Mouse (Mus musculus): ENCODE results near the gene Acot7.

Acot7 gene

DNA sequence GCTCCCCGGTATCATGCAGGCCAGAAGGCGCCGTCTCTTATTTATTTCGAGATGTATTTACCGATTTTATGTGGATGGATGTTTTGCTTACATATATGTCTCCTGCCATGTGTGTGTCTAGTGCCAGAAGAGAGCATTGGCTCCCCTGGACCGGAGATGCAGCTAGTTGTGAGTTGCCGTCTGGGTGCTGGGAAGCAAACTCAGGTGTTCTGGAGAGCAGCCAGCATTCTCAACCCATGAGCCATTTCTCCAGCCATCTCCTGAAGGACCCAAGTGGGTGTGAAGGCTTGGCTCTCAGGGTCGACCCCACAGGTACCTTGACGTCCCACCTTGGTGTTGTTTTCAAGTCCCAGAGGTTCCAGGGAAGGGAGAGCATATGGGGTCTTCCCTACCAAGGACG is 4.3 kb downstream of the Acot7 start:
- no peak for DNase-seq

DNA sequence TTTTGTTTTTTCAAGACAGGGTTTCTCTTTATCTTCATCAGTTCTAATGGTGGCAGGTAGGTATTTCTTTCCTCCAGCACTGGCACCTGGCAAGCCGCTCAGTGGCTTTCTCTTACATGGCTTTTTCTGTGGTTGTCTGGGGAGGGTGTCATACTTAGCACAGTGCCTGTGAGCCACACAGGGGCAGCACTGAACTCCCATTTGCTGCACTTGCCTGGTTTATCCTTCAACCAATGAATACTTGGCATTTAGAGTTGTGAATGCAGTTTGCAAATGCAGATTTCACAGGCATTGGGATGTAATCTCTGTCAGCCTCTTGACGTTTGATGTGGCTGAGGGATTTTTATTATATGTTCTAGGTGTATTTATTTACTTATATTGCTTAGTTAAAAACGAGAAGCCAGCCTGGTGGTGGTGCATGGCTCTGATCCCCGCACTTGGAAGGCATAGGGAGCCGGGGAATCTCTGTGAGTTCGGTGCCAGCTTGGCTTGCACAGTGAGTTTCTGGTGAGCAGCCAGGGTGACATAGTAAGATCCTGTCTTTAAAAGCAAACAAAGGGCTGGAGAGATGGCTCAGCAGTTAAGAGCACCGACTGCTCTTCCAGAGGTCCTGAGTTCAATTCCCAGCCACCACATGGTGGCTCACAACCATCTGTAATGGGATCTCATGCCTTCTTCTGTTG is 6.6 kb downstream of the Acot7 start:
- DNase-seq: peak; percentile 56 to 65

DNA sequence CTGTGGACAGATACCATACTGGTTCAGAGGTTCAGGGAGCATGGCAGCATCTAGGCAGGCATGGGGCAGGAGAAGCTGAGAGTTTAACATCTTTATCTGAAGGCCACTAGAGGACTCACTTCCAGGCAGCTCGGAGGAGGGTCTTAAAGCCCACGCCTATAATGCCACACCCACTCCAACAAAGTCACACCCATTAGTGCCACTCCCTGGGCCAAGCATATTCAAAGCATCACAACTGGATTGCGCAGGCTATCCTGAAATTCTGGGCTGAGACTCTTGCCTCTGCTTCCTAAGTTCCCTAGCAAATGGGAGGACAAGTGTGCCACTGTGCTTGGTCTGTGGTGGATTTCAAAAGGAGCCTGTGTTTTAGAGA is 7.2 kb downstream of the Acot7 start:
- DNase-seq: no peak

DNA sequence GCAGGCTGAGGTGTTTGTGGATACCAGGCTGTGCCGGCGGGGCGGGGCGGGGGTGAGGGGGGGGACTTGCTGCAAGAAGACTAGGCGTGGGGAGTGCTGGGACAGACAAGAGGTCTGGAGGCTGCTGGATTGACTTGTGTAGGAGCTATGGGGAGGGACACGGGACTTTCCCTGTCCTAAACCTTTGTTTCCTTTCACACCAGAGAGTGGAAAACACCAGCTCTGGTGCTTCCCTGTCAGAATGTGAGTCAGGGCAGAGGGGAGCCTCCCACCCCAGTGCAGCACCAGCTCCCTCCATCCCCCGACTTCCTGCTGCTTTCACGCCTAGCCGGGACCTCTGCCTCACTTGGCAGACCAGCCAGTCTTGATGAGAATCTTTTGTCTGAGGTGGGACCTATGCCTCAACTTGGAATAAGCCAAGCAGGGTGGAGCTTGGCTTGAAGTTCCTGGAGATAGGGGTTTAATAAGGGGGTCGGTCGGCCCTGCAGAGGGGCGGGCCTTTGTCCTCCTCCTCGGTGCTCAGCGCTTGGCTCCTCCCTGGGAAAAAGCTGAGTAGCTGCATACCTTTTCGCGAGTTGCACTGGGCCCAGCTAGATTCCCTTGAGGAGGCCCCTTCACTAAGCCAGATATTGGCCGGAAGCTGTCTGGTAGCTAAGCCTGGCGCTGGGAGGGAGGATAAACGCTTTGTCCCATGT is 7.7 kb downstream of the Acot7 start:
- no peak for DNase-seq

DNA sequence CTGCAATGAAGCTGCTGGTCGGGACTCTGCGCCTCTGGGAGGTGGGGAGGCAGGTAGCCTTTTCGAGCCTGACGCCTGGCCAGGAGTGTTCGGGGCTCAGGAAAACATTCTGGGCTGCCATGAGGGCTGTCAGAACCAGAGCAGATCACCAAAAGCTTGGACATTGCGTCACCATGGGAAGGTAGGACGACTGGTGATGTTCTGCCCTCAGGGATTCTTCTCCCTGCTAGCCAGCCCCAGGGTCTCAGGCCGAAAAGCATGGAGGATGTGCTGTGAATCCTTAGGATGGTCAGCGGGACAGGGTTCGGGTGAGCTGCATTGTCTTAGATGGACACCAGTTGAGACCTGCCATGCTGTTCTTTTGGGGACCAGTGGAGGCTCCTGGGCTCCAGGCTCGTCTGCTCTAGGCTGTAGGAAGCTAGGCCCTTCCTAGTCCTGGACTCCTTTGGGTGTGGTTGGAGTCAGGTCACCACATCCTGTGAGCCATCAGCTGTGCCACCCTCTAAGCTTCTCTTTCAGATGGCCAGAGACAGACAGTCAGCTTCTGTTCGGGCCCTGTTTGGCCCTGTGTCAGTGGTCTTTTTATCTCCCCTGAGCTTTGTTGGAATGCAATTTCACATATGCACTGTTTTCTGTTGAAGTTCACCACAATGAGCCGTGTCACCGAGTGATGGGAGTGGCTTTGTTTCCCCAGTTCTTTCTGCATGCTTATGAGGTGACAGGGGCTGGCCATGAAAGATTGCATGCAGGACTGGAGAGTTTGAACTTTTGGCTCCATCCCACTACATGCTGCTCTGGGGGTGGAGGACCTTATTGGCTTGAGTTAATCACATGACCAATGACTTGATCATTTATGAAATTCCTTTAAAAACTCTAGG is 8.5 kb downstream of the Acot7 start:
- DNase-seq: no peak

DNA sequence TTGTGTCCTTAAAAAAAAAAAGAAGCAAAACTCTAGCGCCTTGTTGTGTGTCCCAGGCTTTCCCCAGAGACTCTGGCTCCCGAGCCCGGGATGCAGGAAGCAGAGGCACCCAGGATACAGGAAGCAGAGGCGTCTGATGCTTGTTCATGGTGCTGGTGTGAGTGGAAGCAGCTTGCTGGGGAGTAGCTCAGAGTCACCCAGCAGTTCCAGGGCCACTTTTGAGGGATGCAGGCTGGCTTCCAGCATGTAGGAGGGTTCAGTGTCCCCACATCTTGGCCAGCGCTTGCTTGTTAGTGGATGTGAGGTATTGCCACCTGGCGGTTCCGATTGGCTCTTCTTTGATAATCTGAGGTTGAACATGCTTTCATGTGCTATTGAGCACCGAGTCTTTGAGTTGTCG is 9.2 kb downstream of the Acot7 start:
- no peak for DNase-seq

DNA sequence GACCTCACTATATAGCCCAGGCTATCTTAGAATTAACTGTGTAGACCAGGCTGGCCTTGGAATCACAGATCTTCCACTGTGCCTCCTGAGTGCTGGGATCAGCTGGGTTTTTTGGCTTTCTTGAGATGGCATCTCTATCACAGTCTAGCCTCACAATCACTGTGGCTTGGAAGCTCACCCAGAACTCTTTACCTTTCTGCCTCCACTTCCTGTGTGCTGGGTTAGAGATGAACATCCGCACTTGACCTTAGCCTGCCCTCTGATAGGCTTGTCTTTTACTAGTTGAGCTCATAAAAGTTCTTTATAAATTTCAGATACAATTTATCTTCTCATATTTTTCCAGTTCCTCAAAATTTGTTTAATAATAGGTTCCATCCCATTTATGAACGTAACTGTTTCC is 10.7 kb downstream of the Acot7 start:
- DNase-seq: no peak

DNA sequence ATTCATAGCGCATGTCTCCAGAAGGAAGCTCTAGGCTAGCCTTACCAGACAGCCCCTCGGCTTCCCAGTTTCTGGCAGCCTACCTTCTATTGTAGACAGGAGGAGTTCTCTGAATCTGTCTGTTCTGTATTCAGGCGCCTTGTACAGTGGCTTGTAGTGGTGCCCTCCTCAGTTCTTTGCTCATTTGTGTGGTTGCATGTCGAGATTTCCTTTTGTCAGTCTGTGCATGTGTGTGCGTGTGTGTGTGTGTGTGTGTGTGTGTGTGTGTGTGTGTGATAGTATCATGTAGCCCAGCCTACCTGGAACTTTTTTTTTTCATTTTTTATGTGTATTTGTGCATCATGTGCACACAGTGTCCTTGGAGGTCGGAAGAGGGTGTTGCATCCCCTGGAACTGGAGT is 11.1 kb downstream of the Acot7 start:
- no peak for DNase-seq

DNA sequence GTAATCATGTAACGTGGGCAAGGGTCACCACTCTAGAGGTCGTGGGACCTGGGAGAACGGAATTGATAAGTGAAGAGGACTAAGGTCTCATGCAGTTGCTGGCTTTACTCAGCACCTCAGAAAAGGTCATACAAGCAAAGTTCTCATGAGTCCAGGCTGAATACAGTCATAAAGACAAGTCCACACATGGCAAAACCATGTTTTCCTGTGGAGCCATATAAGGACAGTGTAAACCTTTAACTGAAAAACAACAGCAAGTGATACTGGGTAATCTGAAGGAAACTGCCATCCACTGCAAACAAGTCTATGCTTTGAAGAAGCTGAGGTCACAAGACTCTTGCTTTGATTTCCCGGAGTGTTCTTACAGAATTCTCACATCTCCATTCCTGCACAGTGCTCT is 11.8 kb downstream of the Acot7 start:
- no peak for DNase-seq

DNA sequence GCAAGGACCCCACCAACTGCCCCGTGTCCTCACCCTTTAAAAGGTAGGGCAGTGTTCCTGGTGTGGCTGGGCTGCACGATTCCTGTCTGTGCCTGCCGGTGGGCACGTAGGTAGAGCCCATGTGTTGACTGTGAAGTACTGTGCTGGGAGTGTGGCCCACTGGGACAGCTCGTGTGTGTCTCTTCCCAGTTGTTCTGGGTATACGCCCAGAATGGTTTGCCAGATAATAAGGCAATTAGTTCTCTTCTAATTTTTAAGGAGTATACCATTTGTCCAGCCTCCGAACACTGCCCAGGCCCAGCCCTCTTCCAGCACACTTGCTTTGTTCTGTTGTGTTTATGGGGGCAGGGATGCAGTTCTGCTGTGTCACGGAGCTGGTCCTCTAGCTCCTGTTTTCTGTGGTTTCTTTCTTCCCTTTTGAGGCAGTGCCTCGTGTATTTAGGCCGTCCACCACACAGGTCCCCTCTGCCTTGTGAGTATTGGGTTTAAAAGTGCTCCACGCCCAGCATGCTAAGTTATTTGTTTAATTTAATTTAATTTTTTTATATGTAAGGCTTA is 12.2 kb downstream of the Acot7 start:
- no peak for DNase-seq

DNA sequence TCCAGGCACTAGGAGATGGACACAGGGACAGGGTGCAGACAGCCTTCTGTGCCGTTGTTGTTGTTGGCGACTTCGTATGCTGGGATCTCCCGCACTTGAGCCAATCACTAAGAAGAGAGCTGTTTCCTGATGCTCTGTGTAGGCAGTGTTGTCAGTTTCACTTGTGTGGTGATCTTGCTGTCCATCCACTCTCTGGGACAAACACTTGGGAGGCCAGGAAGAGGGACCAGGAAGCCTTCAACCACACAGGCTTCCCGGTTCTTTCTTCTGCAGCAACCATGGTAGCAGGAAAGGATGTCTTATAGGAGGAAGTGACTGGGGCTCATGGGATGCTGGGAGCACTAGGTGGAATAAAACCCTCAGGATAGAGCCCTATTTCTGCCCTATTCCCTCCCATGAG is 12.8 kb downstream of the Acot7 start:
- DNase-seq: no peak

DNA sequence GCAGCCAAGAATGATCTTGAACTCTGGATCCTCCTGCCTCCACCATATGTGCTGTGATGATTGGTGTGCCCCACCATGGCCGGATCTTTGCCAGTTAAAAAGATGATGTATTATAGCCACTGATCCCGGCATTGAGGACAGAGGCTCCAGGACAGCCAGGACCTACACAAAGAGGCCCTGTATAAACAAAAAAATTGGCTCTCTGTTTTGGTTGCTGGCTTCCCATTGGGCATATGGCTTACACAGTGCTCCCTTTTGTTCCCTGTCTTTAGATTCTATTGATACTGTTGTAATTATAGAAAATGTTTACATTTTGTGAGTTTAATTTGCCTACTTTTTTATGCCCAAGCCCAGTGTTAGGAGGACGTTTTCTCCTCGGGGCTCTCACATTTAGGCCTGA is 14.6 kb downstream of the Acot7 start:
- DNase-seq: no peak

DNA sequence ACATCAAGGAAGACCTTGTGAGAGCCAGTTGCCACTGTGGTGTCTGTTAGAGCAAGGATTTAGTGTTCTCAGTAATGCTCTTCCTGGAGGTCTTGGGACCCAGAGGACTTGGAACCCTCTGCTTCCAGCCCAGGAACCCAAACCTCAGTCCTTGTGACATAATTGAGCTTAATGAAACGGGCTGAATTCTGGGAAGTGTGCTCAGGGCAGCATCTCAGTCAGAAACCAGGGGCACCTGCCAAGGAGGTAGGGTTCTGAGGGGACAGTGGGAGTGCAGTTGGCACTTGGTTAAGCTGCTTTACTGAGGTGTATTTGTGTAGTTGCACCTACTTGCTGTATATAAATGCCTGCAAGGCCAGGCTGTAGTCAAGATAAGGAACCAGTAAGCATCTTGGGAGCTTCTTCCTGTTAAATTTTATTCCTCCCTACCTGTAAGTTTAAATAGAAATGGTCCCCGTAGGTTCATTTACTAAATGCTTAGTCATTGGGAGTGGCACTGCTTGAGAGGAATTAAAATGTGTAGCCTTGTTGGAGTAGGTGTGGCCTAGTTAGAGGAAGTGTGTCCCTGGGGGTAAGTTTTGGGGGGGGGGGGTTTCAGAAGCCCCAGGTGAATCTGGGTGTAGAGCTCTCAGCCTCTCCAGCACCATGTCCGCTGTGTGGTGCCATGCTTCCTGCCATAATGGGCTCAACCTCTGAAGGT is 16.7 kb downstream of the Acot7 start:
- DNase-seq: peak; percentile 52 to 58

DNA sequence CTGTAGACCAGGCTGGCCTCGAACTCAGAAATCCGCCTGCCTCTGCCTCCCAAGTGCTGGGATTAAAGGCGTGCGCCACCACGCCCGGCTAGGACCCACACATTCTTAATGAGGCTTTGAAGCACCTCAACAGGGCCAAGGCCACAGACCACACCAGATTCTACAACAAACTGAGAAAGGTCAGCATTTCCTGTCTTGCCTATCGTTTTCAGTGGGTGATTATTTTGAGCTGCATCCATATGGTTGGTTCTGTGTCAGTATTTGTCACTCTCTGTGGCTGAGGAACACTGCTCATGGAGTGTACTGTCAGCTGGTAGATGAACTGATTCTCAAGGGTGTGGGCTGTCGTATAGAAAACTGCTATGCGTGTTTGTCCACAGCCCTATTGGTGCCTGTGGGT is 18.3 kb downstream of the Acot7 start:
- no peak for DNase-seq

DNA sequence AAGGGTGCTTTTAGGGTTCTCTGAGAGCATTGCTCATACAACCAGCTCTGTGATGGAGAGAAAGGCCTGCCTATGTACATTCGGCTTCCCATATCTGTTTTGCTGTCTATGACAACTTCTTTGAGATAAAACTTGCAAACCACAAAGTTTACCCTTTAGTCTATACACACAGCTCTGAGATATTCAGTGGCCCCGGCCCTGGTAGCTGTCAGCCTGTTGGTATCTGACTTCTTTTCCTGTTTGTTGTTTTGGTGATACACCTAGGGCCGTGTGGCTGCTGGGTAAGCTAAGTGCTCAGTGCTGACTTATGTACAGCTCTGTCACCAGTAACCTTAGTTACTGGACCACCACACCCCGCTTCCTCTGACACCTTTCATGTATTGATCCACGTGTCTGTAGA is 19.6 kb downstream of the Acot7 start:
- no peak for DNase-seq

DNA sequence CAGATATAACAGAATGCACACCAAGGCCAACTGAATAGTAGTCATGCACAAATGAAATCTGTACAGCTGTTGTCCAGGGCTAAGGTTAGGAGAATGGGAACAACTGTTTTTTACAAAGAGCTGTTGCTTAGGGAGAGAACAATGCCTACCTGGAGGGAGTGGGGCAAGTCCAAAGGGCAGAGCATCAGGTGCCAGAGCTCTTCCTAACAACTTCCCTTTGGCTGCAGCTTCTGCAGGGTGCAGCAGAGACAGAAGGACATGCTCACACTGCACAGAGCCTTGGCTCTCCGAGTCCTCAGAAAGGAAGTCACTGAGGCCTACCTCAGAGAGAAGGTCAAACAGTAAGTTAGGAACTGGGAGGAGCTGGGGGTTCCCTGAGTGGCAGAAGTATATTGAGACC is 21.7 kb downstream of the Acot7 start:
- no peak for DNase-seq

DNA sequence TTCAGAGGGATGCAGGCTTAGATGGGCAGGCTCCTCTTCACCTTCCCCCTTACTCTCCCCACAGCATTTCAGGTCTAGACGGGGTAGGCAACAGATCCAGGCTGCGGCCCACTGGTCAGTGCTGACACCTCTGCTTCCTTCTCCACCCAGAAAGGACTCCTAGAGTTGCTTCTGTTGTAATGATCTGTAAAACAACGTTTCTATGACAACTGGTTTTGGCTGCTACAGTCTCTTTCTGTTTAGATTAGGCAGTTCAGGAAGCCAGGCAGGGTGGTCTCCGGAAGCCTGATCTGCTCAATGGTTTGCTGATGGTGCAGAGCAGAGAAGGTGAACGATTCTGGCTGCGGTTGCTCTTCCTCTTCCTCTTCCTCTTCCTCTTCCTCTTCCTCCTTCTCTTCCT is 23.6 kb downstream of the Acot7 start:
- DNase-seq: no peak

DNA sequence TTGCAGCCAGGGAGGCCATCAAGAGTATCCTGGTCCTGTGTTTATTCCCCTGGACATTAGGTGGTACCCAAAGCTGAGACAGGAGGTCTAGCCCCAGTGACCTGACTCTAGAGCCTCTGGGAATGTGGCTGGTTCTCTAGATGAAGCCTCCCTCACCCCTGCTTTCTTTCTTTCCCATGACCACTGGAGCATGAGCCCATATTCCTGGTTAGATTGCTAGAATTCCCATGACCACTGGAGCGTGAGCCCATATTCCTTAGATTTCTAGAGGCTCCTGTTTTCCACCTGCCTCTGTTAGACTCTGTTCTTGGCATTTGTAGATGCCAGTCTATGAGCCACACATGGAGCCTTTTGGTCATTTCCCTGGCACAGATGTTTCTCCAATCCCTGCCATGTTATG is 24.5 kb downstream of the Acot7 start:
- no peak for DNase-seq

DNA sequence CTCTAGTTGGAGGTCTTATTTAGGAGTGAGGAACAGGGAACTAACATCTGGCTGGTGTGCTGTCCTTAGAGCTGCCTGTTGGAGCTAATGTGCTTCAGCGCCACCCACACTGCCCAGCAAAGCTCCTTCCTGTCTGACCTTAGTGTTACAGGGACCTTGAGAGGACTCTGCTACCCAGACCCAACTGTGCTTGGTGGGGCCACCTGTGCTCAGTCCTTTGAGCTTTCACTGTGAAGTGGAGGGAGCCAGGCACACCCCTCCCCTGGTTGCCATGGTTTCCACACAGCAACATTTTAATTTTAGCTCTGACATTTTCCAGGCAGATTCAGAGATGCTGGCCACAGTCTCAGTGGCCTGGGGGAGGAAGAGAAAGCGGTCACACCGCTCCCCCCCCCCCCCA is 25.0 kb downstream of the Acot7 start:
- no peak for DNase-seq

DNA sequence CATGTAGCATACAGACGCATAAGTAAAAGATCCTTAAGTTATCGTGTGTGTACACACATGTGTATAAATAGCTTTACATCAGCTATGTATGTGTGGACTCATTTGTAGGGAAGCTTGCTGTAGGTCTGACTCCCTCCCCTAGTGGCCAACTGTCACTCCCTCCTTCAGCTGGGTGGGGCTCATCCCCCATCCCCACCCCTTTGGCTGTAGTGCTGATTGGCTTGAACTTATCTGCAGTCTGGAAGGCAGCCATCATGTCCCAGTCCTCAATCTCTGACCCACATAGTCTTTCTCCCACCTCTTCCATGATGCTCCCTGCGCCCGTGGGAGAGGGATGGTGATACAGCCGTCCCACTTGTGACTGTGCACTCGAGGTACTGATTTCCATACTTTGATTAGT is 26.7 kb downstream of the Acot7 start:
- no peak for DNase-seq

DNA sequence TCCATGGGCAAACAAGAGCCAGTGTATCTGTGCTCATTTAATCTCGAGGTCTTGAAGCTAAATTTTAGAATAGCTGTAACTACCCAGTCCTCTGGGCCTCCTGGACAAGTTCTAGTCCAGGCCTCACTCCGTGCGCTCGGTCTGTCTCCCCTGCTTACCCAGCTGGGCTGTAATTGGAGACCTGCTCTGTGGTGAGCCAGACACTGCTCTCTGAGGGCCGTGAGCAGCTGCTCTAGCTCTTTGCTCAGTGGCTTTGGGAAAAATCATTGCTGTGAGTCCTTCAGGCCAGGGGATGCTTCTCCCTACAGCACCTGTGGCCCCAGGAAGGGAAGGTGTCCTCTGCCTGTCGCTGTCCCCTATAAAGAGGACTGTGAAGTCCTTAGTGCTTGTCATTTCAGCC is 28.3 kb downstream of the Acot7 start:
- no peak for DNase-seq

DNA sequence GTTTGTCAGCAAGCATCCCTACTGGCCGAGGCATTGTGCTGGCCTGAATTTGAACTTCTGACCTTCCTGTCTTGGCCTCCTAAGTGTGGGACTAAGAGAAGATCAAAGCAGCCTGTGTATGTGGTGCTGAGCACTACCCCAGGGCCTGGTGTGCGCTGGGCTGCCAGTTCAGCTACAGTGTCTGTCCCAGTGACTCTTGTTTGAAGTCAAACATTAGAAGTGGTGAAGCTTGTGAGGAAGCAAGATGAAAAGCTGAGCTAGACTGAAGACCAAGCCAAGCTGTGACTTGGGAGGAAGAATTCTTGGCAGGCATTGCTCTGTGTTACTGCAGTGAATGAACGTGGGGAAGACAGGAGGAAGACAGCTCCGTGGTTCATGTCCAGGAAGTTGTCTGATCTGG is 31.7 kb downstream of the Acot7 start:
- no peak for DNase-seq

DNA sequence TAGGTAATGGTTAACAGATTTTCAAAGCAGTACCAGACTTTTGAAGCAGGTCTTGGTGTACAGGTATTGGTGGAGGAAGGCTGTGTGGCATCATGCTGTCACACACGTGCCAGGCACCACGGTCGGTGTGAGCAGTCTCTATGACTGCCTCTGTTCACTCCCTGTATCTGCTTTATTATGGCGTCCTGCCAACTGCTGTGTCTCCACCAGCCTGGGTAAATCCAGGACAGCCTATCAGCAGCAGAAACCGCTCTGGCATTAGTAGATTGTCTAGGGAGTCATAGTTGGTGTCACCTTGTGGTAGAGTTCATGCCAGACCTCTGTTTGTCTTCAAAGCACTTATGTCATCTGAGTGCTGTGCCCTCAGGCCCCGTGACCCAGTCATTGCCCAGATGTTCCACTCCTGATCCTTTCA is 34.2 kb downstream of the Acot7 start:
- DNase-seq: no peak

All from cerebellum, postnatal 36 days (tissue).